Mouse (Mus musculus) heart, embryonic 14.5 days (tissue): Measurements from ENCODE around the gene Cnfn. TPM values are rescaled to one million over a fixed set of nuclear protein-coding genes. Genes with fewer than 3 reads are reported as not detected.

Source experiments
- ATAC-seq: fragments of 200-750 bp; cut with Nextera tagmentation; 2 replicates; pipeline ENCODE4 v1.8.0; 2017; ENCODE audit warnings: low read depth, moderate TSS enrichment; ENCODE audit not compliant: insufficient number of reproducible peaks, insufficient read depth, low FRiP score
- H3K27ac ChIP-seq, 2 experiments: fragments of 200-500 bp in 1 of 2; fragments of 300-500 bp in 1 of 2; sonication (generic) in 1 of 2; replicated peaks in 1 of 2; 2 replicates each; pipeline ENCODE4 v1.5.1; 2012 to 2014; ENCODE audit warnings: low read depth in 2 of 2, low read length in 2 of 2, control low read depth in 1 of 2, mild to moderate bottlenecking in 1 of 2, mixed read lengths in 1 of 2; ENCODE audit not compliant: control insufficient read depth in 1 of 2, insufficient read depth in 1 of 2
- H3K27me3 ChIP-seq: fragments of 300-500 bp; sonication (generic); 2 replicates; pipeline ENCODE4 v1.6.1; 2014; ENCODE audit warnings: mild to moderate bottlenecking, low read length, control low read depth; ENCODE audit not compliant: control insufficient read depth, insufficient read depth
- H3K36me3 ChIP-seq: fragments of 300-500 bp; sonication (generic); 2 replicates; pipeline ENCODE4 v1.6.1; 2014; ENCODE audit warnings: mild to moderate bottlenecking, control low read depth, low read length, mixed read lengths; ENCODE audit not compliant: control insufficient read depth, insufficient read depth
- H3K4me1 ChIP-seq, 2 experiments: fragments of 200-500 bp in 1 of 2; fragments of 300-500 bp in 1 of 2; sonication (generic) in 1 of 2; 2 replicates each; pipeline ENCODE4 v1.6.1; 2012 to 2014; ENCODE audit warnings: low read length in 2 of 2, control low read depth in 1 of 2, mixed read lengths in 1 of 2; ENCODE audit not compliant: control insufficient read depth in 2 of 2, insufficient read depth in 2 of 2
- H3K4me2 ChIP-seq: fragments of 300-500 bp; sonication (generic); 2 replicates; pipeline ENCODE4 v1.6.1; 2014; ENCODE audit warnings: mild to moderate bottlenecking, low read length
- H3K4me3 ChIP-seq, 2 experiments: fragments of 200-500 bp in 1 of 2; fragments of 300-500 bp in 1 of 2; sonication (generic) in 1 of 2; 2 replicates each; pipeline ENCODE4 v1.5.1; 2012 to 2014; ENCODE audit warnings: low read length in 2 of 2, mild to moderate bottlenecking in 2 of 2, control low read depth in 1 of 2, low read depth in 1 of 2, moderate library complexity in 1 of 2; ENCODE audit not compliant: control insufficient read depth in 1 of 2, insufficient read depth in 1 of 2
- H3K9ac ChIP-seq: fragments of 300-500 bp; sonication (generic); 2 replicates; pipeline ENCODE4 v1.6.1; 2014; ENCODE audit warnings: mild to moderate bottlenecking, low read length
- H3K9me3 ChIP-seq: fragments of 300-500 bp; sonication (generic); 2 replicates; pipeline ENCODE4 v1.6.1; 2016; ENCODE audit warnings: low read length, control low read depth; ENCODE audit not compliant: control insufficient read depth
- WGBS: fragments of 180-500 bp; shearing (Covaris S2); extraction: QIAGEN DNeasy Blood & Tissue Kit; methylation state at CpG from one replicate; pipeline ENCODE4 v1.1.7; 2014; 5-methylcytosine and 5-hydroxymethylcytosine counted together
- polyA plus RNA-seq: library from polyadenylated mRNA; unstranded; fragments of >200 nt; fragmentation: Nextera tagmentation; extraction: Ambion mirVana; gene quantifications from 2 replicates; pipeline ENCODE4 v1.2.1, GENCODE M21; 2014

The Cnfn gene
- polyA plus RNA-seq, 1 experiment from 2014 or later: not detected

- WGBS: under 1% methylated on average over 22 of the region's 22 CpGs
- H3K27ac ChIP-seq: peak overlapping the region; percentile 11 to 33; a peak in 2 of 4 replicates
- peak overlapping the region; percentile 82 for H3K9ac ChIP-seq
- H3K4me3 ChIP-seq: peak overlapping the region; percentile 76 to 95
- ATAC-seq: peak; percentile 22; the same call in 1 of the 2 replicates
- H3K36me3 ChIP-seq: no peaks in the 10 kb centered on the region
- H3K9me3 ChIP-seq: no peaks in the 10 kb centered on the region
- no peaks in the 10 kb centered on the region for H3K27me3 ChIP-seq
- H3K4me1 ChIP-seq: peaks cover 17 to 21% of the 10 kb centered on the region in 2 experiments
- H3K4me2 ChIP-seq: peak overlapping the region; percentile 92
These were observed 25.6 kb upstream of the Cnfn start for GRCm38 (mm10) chr7:25395186-25395557.

GRCm38 (mm10) chr7:25394754-25395153 is 25.2 kb upstream of the Cnfn start:
- Histone ChIP-seq H3K27me3 (no peaks in the 10 kb centered on the region), H3K4me3 (peak overlapping the region; percentile 76 to 95), H3K27ac (peak overlapping the region in 1 of 2 experiments; percentile 11; a peak in 1 of 4 replicates), H3K4me2 (peak overlapping the region; percentile 92), H3K4me1 (peaks cover 21 to 25% of the 10 kb centered on the region in 2 experiments), H3K9ac (peak overlapping the region; percentile 82), H3K9me3 (no peaks in the 10 kb centered on the region), H3K36me3 (no peaks in the 10 kb centered on the region)
- ATAC-seq: no peak
- WGBS: 16% methylated on average over 7 of the region's 7 CpGs

DNA sequence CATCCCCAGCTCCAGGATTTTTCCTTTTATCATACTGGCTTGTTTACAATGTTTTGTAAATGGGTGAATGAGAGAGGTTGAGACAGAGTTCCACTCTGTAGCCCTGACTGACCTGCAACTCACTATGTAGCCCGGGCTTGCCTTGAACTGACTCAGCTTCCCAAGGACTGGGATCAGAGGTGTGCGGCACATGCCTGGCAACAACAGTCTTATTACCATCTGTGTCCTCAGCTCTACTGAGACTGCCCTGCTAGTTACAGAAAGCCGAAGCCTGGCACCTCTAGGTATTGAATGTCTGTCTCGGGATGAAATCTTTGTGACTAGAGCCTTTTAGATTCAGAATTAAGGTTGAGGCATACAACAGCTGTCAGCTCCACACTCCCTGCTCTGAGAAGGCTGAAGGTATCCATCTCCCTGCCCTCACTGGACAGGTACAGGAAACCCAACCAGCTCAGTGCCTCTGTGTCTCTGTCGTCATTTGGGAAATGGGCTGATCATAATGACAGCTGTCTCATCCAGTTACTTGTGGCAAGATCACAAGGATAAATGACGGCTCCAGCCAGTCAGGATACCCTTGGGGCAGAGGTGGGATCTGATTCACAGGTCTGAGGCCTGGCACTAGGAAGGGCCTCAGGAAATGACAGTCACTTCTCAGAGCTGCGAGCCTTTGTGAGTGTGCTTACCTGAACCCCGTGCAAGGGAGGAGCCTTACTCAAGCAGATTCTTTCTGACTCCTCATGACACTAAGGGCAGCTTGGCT is 24.1 kb upstream of the Cnfn start:
- ATAC-seq: no peak
- peak overlapping the region; percentile 82; the same call in 1 of the 2 replicates for H3K9ac ChIP-seq
- peak overlapping the region; percentile 92 for H3K4me2 ChIP-seq

GRCm38 (mm10) chr7:25392851-25393250 is 23.3 kb upstream of the Cnfn start:
- no peak overlapping the region for H3K27ac ChIP-seq
- no peaks in the 10 kb centered on the region for H3K27me3 ChIP-seq
- no peaks in the 10 kb centered on the region for H3K9me3 ChIP-seq
- H3K9ac ChIP-seq: no peak overlapping the region
- no peak overlapping the region for H3K4me2 ChIP-seq
- WGBS: 51% methylated on average over 7 of the region's 7 CpGs
- no peak for ATAC-seq
- no peak overlapping the region for H3K4me3 ChIP-seq
- H3K4me1 ChIP-seq: peaks cover 23 to 29% of the 10 kb centered on the region in 2 experiments
- H3K36me3 ChIP-seq: peaks cover 11% of the 10 kb centered on the region

More for the DNA sequence above, 24.1 kb upstream of the Cnfn start:
- no peaks in the 10 kb centered on the region for H3K9me3 ChIP-seq
- peaks cover 23 to 29% of the 10 kb centered on the region in 2 experiments for H3K4me1 ChIP-seq
- H3K36me3 ChIP-seq: 0 out of 2 replicates have a peak, but pooled peaks cover 3% of the 10 kb centered on the region
- no peak overlapping the region for H3K4me3 ChIP-seq
- no peak overlapping the region for H3K27ac ChIP-seq
- 80% methylated on average over 8 of the region's 8 CpGs for WGBS
- no peaks in the 10 kb centered on the region for H3K27me3 ChIP-seq

DNA sequence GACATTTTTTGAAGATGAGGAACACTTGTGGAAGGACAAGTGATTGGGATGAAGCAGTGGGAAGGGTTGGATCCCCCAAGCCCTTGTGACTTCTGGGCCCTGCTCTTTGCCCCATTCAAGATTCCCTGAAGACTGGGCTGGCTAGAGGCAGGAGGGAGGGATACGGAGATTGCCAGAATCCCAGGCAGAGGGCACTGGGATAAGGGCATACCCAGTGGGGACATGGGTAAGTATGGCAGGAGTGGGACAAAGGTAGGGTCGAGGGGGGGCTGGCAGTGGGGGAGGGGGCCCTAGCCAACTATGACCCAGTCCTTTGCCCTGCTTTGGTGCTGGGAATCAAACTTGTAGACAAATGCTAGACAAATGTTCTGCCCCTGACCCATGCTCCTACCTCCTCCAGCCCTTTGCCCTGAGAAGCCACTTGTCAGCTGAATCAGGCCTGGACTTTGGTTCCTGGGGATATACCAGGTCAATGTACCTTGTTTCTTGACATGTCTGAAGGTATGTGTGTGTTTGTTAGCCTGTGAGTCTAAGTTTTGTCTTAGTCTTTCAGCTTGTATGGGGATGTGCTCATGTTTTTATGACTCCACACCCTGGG is 22.4 kb upstream of the Cnfn start:
- H3K27ac ChIP-seq: no peak overlapping the region
- ATAC-seq: no peak
- 79% methylated on average over 2 of the region's 2 CpGs for WGBS
- peaks cover 19% of the 10 kb centered on the region for H3K36me3 ChIP-seq
- H3K4me3 ChIP-seq: no peak overlapping the region
- no peak overlapping the region for H3K4me2 ChIP-seq
- peaks cover 26 to 33% of the 10 kb centered on the region in 2 experiments for H3K4me1 ChIP-seq
- H3K27me3 ChIP-seq: no peaks in the 10 kb centered on the region
- H3K9ac ChIP-seq: no peak overlapping the region
- H3K9me3 ChIP-seq: no peaks in the 10 kb centered on the region

- no peaks in the 10 kb centered on the region for H3K27me3 ChIP-seq
- no peak overlapping the region for H3K4me3 ChIP-seq
- H3K36me3 ChIP-seq: peaks cover 19% of the 10 kb centered on the region
- no peak for ATAC-seq
- no peak overlapping the region for H3K4me2 ChIP-seq
- WGBS: 62% methylated on average over 2 of the region's 2 CpGs
- no peak overlapping the region for H3K27ac ChIP-seq
- peaks cover 32 to 43% of the 10 kb centered on the region in 2 experiments for H3K4me1 ChIP-seq
- H3K9me3 ChIP-seq: no peaks in the 10 kb centered on the region
- H3K9ac ChIP-seq: peak overlapping the region; percentile 41; the same call in 1 of the 2 replicates
These were observed 21.5 kb upstream of the Cnfn start for GRCm38 (mm10) chr7:25390986-25391385.

DNA sequence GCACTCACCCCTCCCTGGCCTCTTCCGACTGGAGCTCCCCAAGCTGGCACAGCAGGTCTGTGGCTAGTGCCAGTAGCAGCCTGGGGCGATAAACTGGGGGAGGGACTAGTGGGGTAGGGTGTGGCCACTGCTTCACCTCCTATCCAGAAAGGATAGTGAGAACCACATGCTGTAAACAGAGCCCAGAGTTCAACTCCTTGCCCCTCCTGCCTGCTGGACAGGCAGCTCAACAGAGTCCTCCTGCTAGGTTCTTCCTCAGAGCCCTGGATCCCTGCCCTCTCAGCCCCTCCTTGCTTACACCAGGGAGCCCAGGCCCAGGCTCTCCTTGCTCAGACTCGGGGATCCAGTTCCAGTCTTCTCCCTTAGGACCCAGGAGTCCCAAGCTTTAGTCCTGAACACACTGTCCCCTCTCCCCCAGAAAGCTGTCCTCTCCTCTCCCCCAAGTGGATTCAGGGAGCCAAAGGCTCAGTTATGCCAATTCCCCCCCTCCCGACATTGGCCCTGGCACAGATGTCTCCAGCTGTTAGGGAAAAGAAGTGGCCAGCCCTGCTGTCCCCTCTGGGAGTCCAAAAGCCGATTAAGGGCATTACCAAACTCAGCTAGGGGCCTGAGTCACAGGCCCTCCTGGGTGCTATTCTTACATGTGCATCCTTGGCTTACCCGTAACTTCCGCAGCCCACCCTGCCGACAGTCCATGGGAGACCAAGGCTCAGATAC is 20.7 kb upstream of the Cnfn start:
- no peaks in the 10 kb centered on the region for H3K9me3 ChIP-seq
- WGBS: 44% methylated on average over 8 of the region's 8 CpGs
- peaks cover 39 to 51% of the 10 kb centered on the region in 2 experiments for H3K4me1 ChIP-seq
- H3K27me3 ChIP-seq: no peaks in the 10 kb centered on the region
- peak overlapping the region; percentile 41; the same call in 1 of the 2 replicates for H3K9ac ChIP-seq
- H3K27ac ChIP-seq: no peak overlapping the region; a peak in 1 of 4 replicates
- peaks cover 25% of the 10 kb centered on the region for H3K36me3 ChIP-seq
- no peak for ATAC-seq
- no peak overlapping the region for H3K4me2 ChIP-seq
- no peak overlapping the region for H3K4me3 ChIP-seq
